Mouse (Mus musculus) kidney, adult 11 months (tissue): ENCODE data around the gene F13b.

Experiments
- DNase-seq: peaks from one replicate; pipeline ENCODE4 v3.0.0; 2022

F13b gene

DNA sequence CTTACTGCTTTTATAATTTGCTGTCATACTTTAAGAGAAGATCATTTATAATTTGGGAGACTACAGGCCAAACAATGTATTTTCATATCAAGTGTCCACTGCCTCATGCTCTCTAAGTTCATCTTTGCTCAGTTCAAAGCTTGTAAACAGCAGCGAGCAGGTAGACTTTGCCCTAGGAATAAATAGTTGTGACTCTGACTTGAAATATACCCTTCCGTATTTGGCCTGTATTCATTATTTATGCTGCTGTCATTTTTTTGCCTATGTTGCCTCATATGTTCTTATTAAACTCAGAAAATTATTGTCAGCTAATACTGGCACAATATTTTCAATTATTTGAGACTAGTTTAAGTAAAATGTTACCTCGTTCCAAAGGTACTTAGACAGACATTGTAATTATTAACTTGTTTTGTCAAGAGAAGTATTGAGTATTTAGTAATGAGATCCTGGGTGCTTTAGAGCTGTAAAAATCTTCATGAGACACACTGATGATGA lies at the start of gene F13b:
Gene F13b, plus strand, starts transcription at position 445 of the 495 bp plus-strand sequence.
- DNase-seq = no peak

DNA sequence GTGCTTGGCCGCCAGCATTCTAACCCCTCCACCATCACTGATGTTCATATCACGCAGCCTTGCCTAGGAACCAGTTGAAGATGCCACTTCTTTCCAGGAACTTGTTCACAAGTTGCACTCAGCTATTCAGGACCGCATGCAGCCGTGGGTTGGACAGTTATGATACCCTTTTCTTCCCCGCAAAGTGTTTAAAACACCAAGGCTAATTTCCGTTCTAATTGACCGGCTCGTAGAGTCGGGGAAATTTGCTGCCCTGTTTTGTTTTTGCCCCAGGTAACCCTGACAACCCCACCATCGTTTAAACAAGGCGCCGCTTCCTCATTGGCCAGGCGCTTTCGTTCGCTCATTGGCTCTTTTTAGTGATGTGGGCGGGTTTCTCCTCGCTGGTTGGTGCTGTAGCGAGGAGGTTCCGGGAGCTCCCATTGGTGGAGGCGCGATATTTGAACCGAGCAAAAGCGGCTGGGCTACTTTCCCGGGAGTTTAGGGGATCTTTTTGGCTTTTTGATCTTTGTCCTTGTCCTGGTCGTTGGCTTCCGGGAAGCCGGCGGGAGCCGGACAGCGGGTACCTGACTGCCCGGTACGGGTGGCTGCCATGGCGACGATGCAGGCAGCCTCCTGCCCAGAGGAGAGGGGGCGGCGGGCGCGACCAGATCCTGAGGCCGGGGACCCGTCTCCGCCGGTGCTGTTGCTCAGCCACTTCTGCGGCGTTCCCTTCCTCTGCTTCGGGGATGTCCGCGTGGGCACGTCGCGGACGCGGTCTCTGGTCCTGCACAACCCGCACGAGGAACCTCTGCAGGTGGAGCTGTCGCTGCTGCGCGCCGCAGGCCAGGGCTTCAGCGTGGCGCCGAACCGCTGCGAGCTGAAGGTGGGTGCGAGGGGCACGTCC lies 46.9 kb upstream of the F13b start, which contains the start of gene Aspm:
Gene Aspm, plus strand, starts transcription at position 433 of the 886 bp plus-strand sequence.
- DNase-seq = peak; percentile 92

GRCm38 (mm10) chr1:139455226-139455869 lies 46.2 kb upstream of the F13b start:
- DNase-seq = no peak

- no peak for DNase-seq
Observed at GRCm38 (mm10) chr1:139460807-139461206, 40.7 kb upstream of the F13b start.

DNA sequence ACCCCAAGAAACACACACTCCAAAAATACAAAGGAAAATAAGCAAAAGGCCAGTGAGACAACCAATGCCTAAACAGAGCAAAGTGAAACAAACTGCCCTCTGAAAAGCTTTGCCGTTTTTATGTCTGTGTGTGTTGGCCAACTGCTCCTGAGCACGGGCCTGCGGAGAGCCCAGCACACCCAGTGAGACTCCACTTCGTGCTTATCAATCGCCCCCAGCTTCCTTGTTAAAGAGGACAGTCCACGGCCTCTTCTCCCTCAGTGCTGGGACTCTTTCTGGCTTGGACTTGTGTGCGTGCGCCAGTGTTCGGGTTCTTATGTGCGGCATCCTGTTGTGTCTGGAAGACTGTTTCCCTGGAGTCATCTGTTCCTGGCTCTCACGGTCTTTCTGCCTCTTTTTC lies 35.6 kb upstream of the F13b start:
- DNase-seq = no peak

DNA sequence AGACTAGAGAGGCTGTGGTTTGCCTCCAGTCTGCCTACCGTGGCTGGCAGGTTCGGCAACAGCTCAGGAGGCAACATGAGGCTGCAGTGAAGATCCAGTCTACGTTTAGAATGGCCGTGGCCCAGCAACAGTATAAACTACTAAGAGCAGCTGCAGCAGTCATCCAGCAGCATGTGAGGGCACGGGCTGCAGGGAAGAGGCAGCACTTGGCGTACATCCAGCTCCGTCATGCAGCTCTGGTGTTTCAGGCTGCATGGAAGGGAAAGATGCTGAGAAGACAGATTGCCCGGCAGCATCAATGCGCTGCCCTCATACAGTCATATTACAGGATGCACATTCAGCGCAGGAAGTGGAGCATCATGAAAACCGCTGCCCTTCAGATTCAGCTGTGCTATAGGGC lies 22.6 kb upstream of the F13b start:
- DNase-seq = no peak

GRCm38 (mm10) chr1:139480246-139480645 lies 21.3 kb upstream of the F13b start:
- no peak for DNase-seq

DNA sequence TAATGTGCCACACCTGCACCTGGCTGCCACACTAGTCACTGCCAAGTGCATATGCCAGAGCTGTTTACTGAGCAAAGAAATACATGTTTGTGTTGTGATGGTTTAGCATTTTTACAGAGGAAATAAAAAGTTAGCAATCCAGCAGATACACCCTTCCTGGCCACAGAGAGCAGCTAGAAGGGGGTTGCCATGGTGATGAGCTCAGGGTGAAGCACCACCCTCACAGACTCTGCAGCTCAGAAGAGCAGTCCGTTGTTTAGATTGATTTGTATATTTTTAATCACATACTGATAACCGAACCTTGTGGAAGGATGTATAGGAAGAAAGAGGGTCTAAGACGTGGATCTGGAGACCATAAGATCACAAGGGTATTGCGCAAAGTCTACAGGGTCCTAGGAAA lies 20.4 kb upstream of the F13b start:
- no peak for DNase-seq

GRCm38 (mm10) chr1:139494630-139495029 lies 6.9 kb upstream of the F13b start:
- DNase-seq = no peak

DNA sequence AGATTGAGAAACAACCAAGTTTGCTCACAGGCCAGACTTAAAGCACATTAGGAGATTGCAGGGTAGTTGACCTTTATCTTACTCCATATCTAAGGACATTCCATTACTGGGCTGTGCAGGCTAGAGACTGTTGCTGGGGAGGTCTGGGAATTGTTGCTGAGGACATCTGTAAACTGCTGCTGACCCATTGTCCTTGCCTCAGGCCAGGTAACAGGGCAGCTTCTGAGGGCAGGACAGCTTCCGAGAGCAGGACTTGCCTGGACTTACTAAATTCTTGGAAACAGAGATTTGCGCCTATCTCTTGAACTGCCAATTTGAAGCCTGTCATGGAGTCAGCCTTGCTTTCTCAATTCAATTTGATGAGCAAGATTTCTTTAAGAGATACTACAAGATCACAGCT lies 6.1 kb upstream of the F13b start:
- DNase-seq = no peak

DNA sequence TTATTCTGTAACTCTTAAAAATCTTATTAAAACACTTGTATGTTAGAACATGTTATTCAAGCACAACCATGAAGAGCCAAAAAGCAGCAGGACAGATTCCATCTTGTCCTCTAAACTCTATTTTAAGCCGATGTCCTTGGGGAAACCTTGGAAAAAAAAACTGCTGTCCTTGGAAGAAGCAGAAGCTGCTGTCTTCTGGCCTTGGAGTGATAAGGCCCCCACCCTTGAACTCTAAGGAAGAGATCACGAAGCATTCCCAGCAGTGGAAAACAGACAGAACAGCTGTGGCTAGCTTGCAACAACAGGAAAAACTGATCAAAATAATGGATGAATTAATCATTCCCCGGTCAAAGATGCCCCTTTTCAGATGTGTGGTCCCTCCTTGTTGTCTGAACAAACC lies 5.3 kb upstream of the F13b start:
- no peak for DNase-seq

DNA sequence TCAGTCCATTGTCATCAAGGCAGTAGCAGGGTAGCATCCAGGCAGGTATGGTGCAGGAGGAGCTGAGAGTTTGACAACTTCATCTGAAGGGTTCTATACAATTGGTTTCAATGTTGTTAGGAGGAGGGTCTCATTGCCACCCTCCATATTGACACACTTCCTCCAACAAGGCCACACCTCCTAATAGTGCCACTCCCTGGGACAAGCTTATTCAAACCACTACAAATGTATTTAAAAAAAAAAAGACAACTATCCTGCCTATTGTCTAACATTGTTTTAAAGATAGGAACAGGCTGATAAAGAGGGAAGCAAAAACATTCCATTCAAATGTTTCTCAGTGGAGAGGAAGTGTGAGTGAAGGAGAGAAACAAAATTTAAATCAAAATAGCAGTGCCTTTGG lies 1.8 kb upstream of the F13b start:
- DNase-seq = no peak

- no peak for DNase-seq
Observed at GRCm38 (mm10) chr1:139514556-139514955, 13.1 kb downstream of the F13b start.

GRCm38 (mm10) chr1:139548536-139548935 lies 47.0 kb downstream of the F13b start:
- DNase-seq = no peak

GRCm38 (mm10) chr1:139551311-139551710 lies 49.8 kb downstream of the F13b start:
- no peak for DNase-seq

- no peak for DNase-seq
Observed at GRCm38 (mm10) chr1:139560024-139560423, 58.5 kb downstream of the F13b start, which contains the start of gene Cfhr1. Gene Cfhr1 (minus strand): TSS chr1:139560272.
